Mouse (Mus musculus) hindbrain, embryonic 10.5 days (tissue): ENCODE data around the gene Tomm7. TPM values are rescaled to one million over a fixed set of nuclear protein-coding genes. Genes with fewer than 3 reads are reported as not detected.

Experiments
- polyA plus RNA-seq: library from polyadenylated mRNA; unstranded; fragments of >200 nt; fragmentation: Nextera tagmentation; extraction: Ambion mirVana; gene quantifications from 2 replicates; pipeline ENCODE4 v1.2.1, GENCODE M21; 2016

Tomm7 gene
- polyA plus RNA-seq, 1 experiment from 2014 or later, result 131 TPM

Other genes with a start within 250 kb of the Tomm7 start
- 49.7 and 52.3 TPM in 2 replicates for gene Srpk2, start 159.5 kb downstream of the Tomm7 start, polyA plus RNA-seq
- 23.1 and 35.9 TPM in 2 replicates for gene Pus7, start 60.5 kb downstream of the Tomm7 start, polyA plus RNA-seq
- 33.0 and 37.4 TPM in 2 replicates for gene Rint1, start 56.5 kb downstream of the Tomm7 start, polyA plus RNA-seq
- 27.8 and 28.5 TPM in 2 replicates for gene Fam126a, start 186.5 kb upstream of the Tomm7 start, polyA plus RNA-seq